19 mouse cellular contexts compared by ENCODE assay signal in the genomic region with DNA sequence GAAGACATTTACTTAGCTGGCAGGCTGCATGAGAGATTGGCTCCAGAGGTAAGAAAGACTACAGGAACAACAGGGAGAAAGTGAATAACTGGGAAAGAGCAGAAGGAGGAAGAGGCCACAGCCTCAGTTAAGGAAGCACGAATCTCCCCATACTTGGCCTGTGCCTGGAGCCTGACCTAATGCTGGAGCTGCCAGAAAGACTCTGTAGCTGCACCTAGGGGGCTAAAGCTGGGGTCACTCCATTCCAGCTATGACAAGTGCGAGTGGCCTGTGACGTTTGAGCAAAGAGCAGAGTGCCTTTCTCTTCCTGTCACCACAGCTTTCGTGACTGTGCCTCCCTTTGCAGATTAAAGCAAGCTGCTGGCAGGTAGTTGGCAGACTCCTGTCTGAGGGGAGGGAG.
A peak's percentile ranks its signal among the peaks of the same experiment; 100 is the strongest.
DNase-seq lines count a peak whose midpoint lies in the region; ATAC-seq lines count a peak whose summit lies in the region.
"Had no signal": no experiment of that assay in that cellular context is flagged by ENCODE, and none has a peak within 500 bp of the region (broad histone marks: within the 10 kb centered on the region; RNA-seq: fewer than 3 reads in every experiment).

No protein-coding gene starts in this region.

- no peak for DNase-seq in heart, adult 18-20 months
- DNase-seq in heart, postnatal 36 days: no peak
- DNase-seq: adrenal gland, postnatal 10 days; cerebellum, adult 11 months; cerebellum, adult 8-10 months; cerebellum, postnatal 14 days; embryo, embryonic 11 days; gastrocnemius, postnatal 10 days; kidney, adult 2 months had no signal

- no peaks in the 10 kb centered on the region for H3K9me3 ChIP-seq in forebrain, embryonic 16.5 days (ENCODE audit: control insufficient read depth, low read length)
- H3K9me3 ChIP-seq in forebrain, embryonic 13.5 days (replicated peaks): no peaks in the 10 kb centered on the region
- H3K9me3 ChIP-seq in heart, embryonic 12.5 days (replicated peaks): no peaks in the 10 kb centered on the region
- H3K9me3 ChIP-seq in heart, embryonic 16.5 days (replicated peaks; ENCODE audit: control insufficient read depth, low read length): no peaks in the 10 kb centered on the region
- H3K9me3 ChIP-seq: embryonic facial prominence, embryonic 12.5 days; forebrain, embryonic 12.5 days; kidney, embryonic 15.5 days had no signal

- H3K27me3 ChIP-seq in forebrain, embryonic 16.5 days (replicated peaks; ENCODE audit: control insufficient read depth, insufficient read depth, low read length): no peaks in the 10 kb centered on the region
- peaks cover 10% of the 10 kb centered on the region; the same call in 1 of the 2 replicates for H3K27me3 ChIP-seq in forebrain, embryonic 13.5 days
- no peaks in the 10 kb centered on the region for H3K27me3 ChIP-seq in heart, embryonic 12.5 days (replicated peaks)
- H3K27me3 ChIP-seq in heart, embryonic 16.5 days (ENCODE audit: control insufficient read depth, insufficient read depth, low read length): no peaks in the 10 kb centered on the region
- H3K27me3 ChIP-seq: embryonic facial prominence, embryonic 12.5 days; kidney, embryonic 15.5 days had no signal

- WGBS in forebrain, embryonic 16.5 days: 42% methylated on average over 4 of the region's 4 CpGs
- 58% methylated on average over 4 of the region's 4 CpGs for WGBS in forebrain, embryonic 13.5 days
- WGBS in heart, embryonic 12.5 days: 15% methylated on average over 4 of the region's 4 CpGs
- 21% methylated on average over 4 of the region's 4 CpGs for WGBS in heart, embryonic 16.5 days

- H3K36me3 ChIP-seq in forebrain, embryonic 16.5 days (ENCODE audit: control insufficient read depth, insufficient read depth): no peaks in the 10 kb centered on the region
- H3K36me3 ChIP-seq in forebrain, embryonic 13.5 days (ENCODE audit: poor library complexity, severe bottlenecking): no peaks in the 10 kb centered on the region
- H3K36me3 ChIP-seq in heart, embryonic 12.5 days: no peaks in the 10 kb centered on the region
- no peaks in the 10 kb centered on the region for H3K36me3 ChIP-seq in heart, embryonic 16.5 days (ENCODE audit: control insufficient read depth, insufficient read depth)
- H3K36me3 ChIP-seq: embryonic facial prominence, embryonic 12.5 days; forebrain, embryonic 12.5 days; kidney, embryonic 15.5 days had no signal

- intact Hi-C loops in heart, postnatal 36 days (cut with DNase I): no loop called here

- ATAC-seq in forebrain, embryonic 16.5 days: no peak
- ATAC-seq in forebrain, embryonic 13.5 days: no peak
- ATAC-seq in heart, embryonic 12.5 days (ENCODE audit: insufficient number of reproducible peaks, low FRiP score): no peak
- ATAC-seq in heart, embryonic 16.5 days (replicated peaks; ENCODE audit: extremely low read depth, insufficient read depth, low FRiP score): peak; percentile 60; the same call in 1 of the 2 replicates
- ATAC-seq in megakaryocyte progenitor cell, adult 5-6 weeks (replicated peaks; ENCODE audit: poor library complexity): no peak
- ATAC-seq: intestine, embryonic 16.5 days had no signal

- H3K27ac ChIP-seq in forebrain, embryonic 16.5 days (ENCODE audit: low read length): no peak overlapping the region
- no peak overlapping the region for H3K27ac ChIP-seq in forebrain, embryonic 13.5 days
- 0 out of 2 replicates have a peak overlapping the region, but pooled peaks have one; percentile 13 for H3K27ac ChIP-seq in heart, embryonic 12.5 days (ENCODE audit: poor library complexity, severe bottlenecking)
- no peak overlapping the region for H3K27ac ChIP-seq in heart, embryonic 16.5 days (ENCODE audit: low read length)
- H3K27ac ChIP-seq: embryonic facial prominence, embryonic 12.5 days; forebrain, embryonic 12.5 days; hindbrain, embryonic 14.5 days; kidney, embryonic 15.5 days had no signal

- H3K4me2 ChIP-seq in forebrain, embryonic 16.5 days (ENCODE audit: low read length): no peak overlapping the region
- no peak overlapping the region for H3K4me2 ChIP-seq in forebrain, embryonic 13.5 days
- H3K4me2 ChIP-seq in heart, embryonic 12.5 days: no peak overlapping the region
- no peak overlapping the region for H3K4me2 ChIP-seq in heart, embryonic 16.5 days (ENCODE audit: low read depth, low read length)
- H3K4me2 ChIP-seq: embryonic facial prominence, embryonic 12.5 days; forebrain, embryonic 12.5 days; hindbrain, embryonic 14.5 days; kidney, embryonic 15.5 days had no signal

- peaks cover 13% of the 10 kb centered on the region for H3K4me1 ChIP-seq in forebrain, embryonic 16.5 days (replicated peaks; ENCODE audit: control insufficient read depth, insufficient read depth, low read length)
- peaks cover 34% of the 10 kb centered on the region for H3K4me1 ChIP-seq in forebrain, embryonic 13.5 days
- peaks cover 15% of the 10 kb centered on the region for H3K4me1 ChIP-seq in heart, embryonic 12.5 days (replicated peaks)
- H3K4me1 ChIP-seq in heart, embryonic 16.5 days (ENCODE audit: control insufficient read depth, insufficient read depth, low read length): peaks cover 8% of the 10 kb centered on the region; the same call in 1 of the 2 replicates
- H3K4me1 ChIP-seq: embryonic facial prominence, embryonic 12.5 days; kidney, embryonic 15.5 days had no signal

- 0 out of 2 replicates have a peak overlapping the region, but pooled peaks have one; percentile 13 for H3K9ac ChIP-seq in forebrain, embryonic 16.5 days (replicated peaks; ENCODE audit: low read depth, low read length)
- no peak overlapping the region for H3K9ac ChIP-seq in forebrain, embryonic 13.5 days
- 0 out of 2 replicates have a peak overlapping the region, but pooled peaks have one; percentile 28 for H3K9ac ChIP-seq in heart, embryonic 12.5 days
- H3K9ac ChIP-seq in heart, embryonic 16.5 days (ENCODE audit: low read length): no peak overlapping the region
- H3K9ac ChIP-seq: embryonic facial prominence, embryonic 12.5 days; forebrain, embryonic 12.5 days; hindbrain, embryonic 14.5 days; kidney, embryonic 15.5 days had no signal

- no peak overlapping the region for H3K4me3 ChIP-seq in forebrain, embryonic 16.5 days (replicated peaks; ENCODE audit: low read length)
- H3K4me3 ChIP-seq in forebrain, embryonic 13.5 days: no peak overlapping the region
- H3K4me3 ChIP-seq in heart, embryonic 12.5 days: no peak overlapping the region
- H3K4me3 ChIP-seq in heart, embryonic 16.5 days (ENCODE audit: low read length): no peak overlapping the region
- H3K4me3 ChIP-seq: embryonic facial prominence, embryonic 12.5 days; forebrain, embryonic 12.5 days; kidney, embryonic 15.5 days had no signal

Comparison
In these comparisons a context has a peak if more than half of its experiments do, and no peak if none do; other contexts are left out.
1. H3K9ac ChIP-seq: peak in forebrain, embryonic 16.5 days (single experiment) and heart, embryonic 12.5 days (single experiment); none in forebrain, embryonic 13.5 days (single experiment) and heart, embryonic 16.5 days (single experiment).